Mouse (Mus musculus) MEL (cell line): ENCODE measurements around the gene Grid2ip.

ENCODE experiments used
- BHLHE40 ChIP-seq: IDR thresholded peaks from 2 replicates; pipeline ENCODE4 v1.6.1; 2012; ENCODE audit warnings: low read depth, mild to moderate bottlenecking, inconsistent platforms, low read length, improper control_type of control experiment, borderline replicate concordance
- CHD1 ChIP-seq: IDR thresholded peaks from 2 replicates; pipeline ENCODE4 v1.6.1; 2012; ENCODE audit warnings: low read depth, mild to moderate bottlenecking, inconsistent platforms, low read length, improper control_type of control experiment
- CTCF ChIP-seq, 3 experiments: IDR thresholded peaks in 2 of 3; conservative IDR thresholded peaks in 1 of 3; 2 replicates each; pipeline ENCODE4 v1.5.1; 2011 to 2012; ENCODE audit warnings: low read length in 3 of 3, low read depth in 2 of 3, mild to moderate bottlenecking in 2 of 3, improper control_type of control experiment in 1 of 3, inconsistent platforms in 1 of 3, mixed read lengths in 1 of 3, moderate library complexity in 1 of 3; ENCODE audit not compliant: control insufficient read depth in 1 of 3, insufficient read depth in 1 of 3, poor library complexity in 1 of 3, severe bottlenecking in 1 of 3
- EP300 ChIP-seq, 2 experiments: IDR thresholded peaks; 2 replicates each; pipeline ENCODE4 v1.6.1; 2011; ENCODE audit warnings: improper control_type of control experiment in 2 of 2, low read length in 2 of 2, low read depth in 1 of 2, mild to moderate bottlenecking in 1 of 2
- POLR2A ChIP-seq, 2 experiments: IDR thresholded peaks; 2 replicates each; pipeline ENCODE4 v1.6.1; 2011 to 2012; ENCODE audit warnings: low read length in 2 of 2, mild to moderate bottlenecking in 2 of 2, control low read depth in 1 of 2, improper control_type of control experiment in 1 of 2, low read depth in 1 of 2, moderate library complexity in 1 of 2; ENCODE audit not compliant: control insufficient read depth in 1 of 2, insufficient read depth in 1 of 2, poor library complexity in 1 of 2
- ZNF384 ChIP-seq: IDR thresholded peaks from 2 replicates; pipeline ENCODE4 v1.6.1; 2012; ENCODE audit warnings: low read depth, mild to moderate bottlenecking, inconsistent platforms, low read length, improper control_type of control experiment

GRCm38 (mm10) chr5:143361428-143361827 is 4.3 kb downstream of the Grid2ip start:
- TF ChIP-seq POLR2A (IDR thresholded peaks at IDR 0.05; ENCODE audit: control insufficient read depth in 1 of 2, insufficient read depth in 1 of 2, low read depth in 1 of 2, low read length in 2 of 2, poor library complexity in 1 of 2) (no peak), CTCF (IDR thresholded peaks at IDR 0.05 in 2 of 3, conservative IDR thresholded peaks at IDR 0.05 in 1 of 3; ENCODE audit: control insufficient read depth in 1 of 3, insufficient read depth in 1 of 3, low read depth in 2 of 3, low read length in 3 of 3, poor library complexity in 1 of 3, severe bottlenecking in 1 of 3) (no peak), BHLHE40 (no peak), CHD1 (no peak), ZNF384 (no peak), EP300 (IDR thresholded peaks at IDR 0.05; ENCODE audit: low read depth in 1 of 2, low read length in 2 of 2) (no peak)
